Mouse (Mus musculus) forebrain, embryonic 14.5 days (tissue): ENCODE measurements around the gene Kcnq2. TPM values are rescaled to one million over a fixed set of nuclear protein-coding genes. Genes with fewer than 3 reads are reported as not detected.

Source experiments
- ATAC-seq: fragments of 200-750 bp; cut with Nextera tagmentation; 2 replicates; pipeline ENCODE4 v1.8.0; 2017; ENCODE audit warnings: mild to moderate bottlenecking, moderate library complexity
- DNase-seq: peaks from one replicate; pipeline ENCODE4 v3.0.0-alpha.2; 2015; ENCODE audit warnings: low spot score
- H3K27ac ChIP-seq: fragments of 300-500 bp; sonication (generic); 2 replicates; pipeline ENCODE4 v1.5.1; 2014; ENCODE audit warnings: low read depth, mild to moderate bottlenecking, control low read depth, low read length, moderate library complexity
- H3K27me3 ChIP-seq: fragments of 300-500 bp; sonication (generic); replicated peaks from 2 replicates; pipeline ENCODE4 v1.6.1; 2014; ENCODE audit warnings: low read length, control low read depth, mixed read lengths; ENCODE audit not compliant: control insufficient read depth, insufficient read depth
- H3K36me3 ChIP-seq: fragments of 300-500 bp; sonication (generic); 2 replicates; pipeline ENCODE4 v1.6.1; 2014; ENCODE audit warnings: low read length, control low read depth; ENCODE audit not compliant: control insufficient read depth, insufficient read depth
- H3K4me1 ChIP-seq: fragments of 300-500 bp; sonication (generic); 2 replicates; pipeline ENCODE4 v1.6.1; 2014; ENCODE audit warnings: antibody characterized with exemption, low read length, control low read depth; ENCODE audit not compliant: control insufficient read depth, insufficient read depth
- H3K4me2 ChIP-seq: fragments of 300-500 bp; sonication (generic); 2 replicates; pipeline ENCODE4 v1.6.1; 2014; ENCODE audit warnings: mild to moderate bottlenecking, control low read depth, low read length
- H3K4me3 ChIP-seq: fragments of 300-500 bp; sonication (generic); 2 replicates; pipeline ENCODE4 v1.5.1; 2014; ENCODE audit warnings: low read depth, low read length, control low read depth
- H3K9ac ChIP-seq: fragments of 300-500 bp; sonication (generic); 2 replicates; pipeline ENCODE4 v1.6.1; 2014; ENCODE audit warnings: mild to moderate bottlenecking, low read length, control low read depth, moderate library complexity
- H3K9me3 ChIP-seq: fragments of 300-500 bp; sonication (generic); replicated peaks from 2 replicates; pipeline ENCODE4 v1.6.1; 2016; ENCODE audit warnings: low read length, control low read depth, mixed read lengths; ENCODE audit not compliant: control insufficient read depth
- WGBS: fragments of 180-500 bp; shearing (Covaris S2); extraction: QIAGEN DNeasy Blood & Tissue Kit; methylation state at CpG from one replicate; pipeline ENCODE4 v1.1.7; 2014; 5-methylcytosine and 5-hydroxymethylcytosine counted together
- polyA plus RNA-seq: library from polyadenylated mRNA; unstranded; fragments of >200 nt; fragmentation: Nextera tagmentation; extraction: Ambion mirVana; gene quantifications from 2 replicates; pipeline ENCODE4 v1.2.1, GENCODE M21; 2014

Gene Kcnq2
- polyA plus RNA-seq, result 22.8 and 31.2 TPM in 2 replicates

- H3K4me3 ChIP-seq, result peak within 1 kb of the TSS; percentile 73
- ATAC-seq (peak; percentile 72), DNase-seq (peak; percentile 73)
- H3K4me1 ChIP-seq, result peaks cover 7% of the 10 kb centered on the region
- peak within 1 kb of the TSS; percentile 90 for H3K27ac ChIP-seq
- H3K36me3 ChIP-seq, result no peaks in the 10 kb centered on the region
- peak within 1 kb of the TSS; percentile 90 for H3K9ac ChIP-seq
- H3K27me3 ChIP-seq, result peaks cover 22% of the 10 kb centered on the region
- H3K4me2 ChIP-seq, result peak within 1 kb of the TSS; percentile 65
- no peaks in the 10 kb centered on the region for H3K9me3 ChIP-seq
- under 1% methylated on average over 74 of the region's 104 CpGs for WGBS
Measured at GRCm38 (mm10) chr2:181134591-181135445, at the start of gene Kcnq2. Gene Kcnq2, minus strand, starts transcription at chr2:181135300.

GRCm38 (mm10) chr2:181180898-181181297, 45.8 kb upstream of the Kcnq2 start:
- H3K9me3 ChIP-seq, result no peaks in the 10 kb centered on the region
- no peaks in the 10 kb centered on the region for H3K4me1 ChIP-seq
- H3K27me3 ChIP-seq, result no peaks in the 10 kb centered on the region
- WGBS, result 83% methylated on average over 6 of the region's 6 CpGs
- H3K27ac ChIP-seq, result no peak overlapping the region
- no peak overlapping the region for H3K4me3 ChIP-seq
- no peaks in the 10 kb centered on the region for H3K36me3 ChIP-seq
- H3K9ac ChIP-seq, result no peak overlapping the region
- DNase-seq (no peak), ATAC-seq (no peak)
- no peak overlapping the region for H3K4me2 ChIP-seq

GRCm38 (mm10) chr2:181178471-181178870, 43.4 kb upstream of the Kcnq2 start:
- ATAC-seq, result no peak
- Histone ChIP-seq H3K27ac (no peak overlapping the region), H3K36me3 (no peaks in the 10 kb centered on the region), H3K27me3 (no peaks in the 10 kb centered on the region), H3K4me1 (no peaks in the 10 kb centered on the region), H3K9ac (no peak overlapping the region), H3K9me3 (no peaks in the 10 kb centered on the region), H3K4me2 (no peak overlapping the region), H3K4me3 (no peak overlapping the region)
- DNase-seq, result no peak
- 87% methylated on average over 5 of the region's 5 CpGs for WGBS

- H3K9me3 ChIP-seq, result no peaks in the 10 kb centered on the region
- H3K27me3 ChIP-seq, result no peaks in the 10 kb centered on the region
- H3K4me2 ChIP-seq, result no peak overlapping the region
- no peaks in the 10 kb centered on the region for H3K36me3 ChIP-seq
- H3K9ac ChIP-seq, result no peak overlapping the region
- H3K27ac ChIP-seq, result no peak overlapping the region
- DNase-seq, result no peak
- H3K4me1 ChIP-seq, result no peaks in the 10 kb centered on the region
- ATAC-seq, result no peak
- no peak overlapping the region for H3K4me3 ChIP-seq
- 82% methylated on average over 3 of the region's 3 CpGs for WGBS
Measured at GRCm38 (mm10) chr2:181178015-181178414, 42.9 kb upstream of the Kcnq2 start.

GRCm38 (mm10) chr2:181174646-181175045, 39.5 kb upstream of the Kcnq2 start:
- ATAC-seq, result no peak
- H3K9ac ChIP-seq, result no peak overlapping the region
- no peak overlapping the region for H3K4me3 ChIP-seq
- no peak overlapping the region for H3K27ac ChIP-seq
- no peak overlapping the region for H3K4me2 ChIP-seq
- H3K27me3 ChIP-seq, result no peaks in the 10 kb centered on the region
- 90% methylated on average over 3 of the region's 3 CpGs for WGBS
- no peaks in the 10 kb centered on the region for H3K4me1 ChIP-seq
- no peak for DNase-seq
- no peaks in the 10 kb centered on the region for H3K9me3 ChIP-seq
- no peaks in the 10 kb centered on the region for H3K36me3 ChIP-seq

- no peaks in the 10 kb centered on the region for H3K9me3 ChIP-seq
- H3K4me1 ChIP-seq, result no peaks in the 10 kb centered on the region
- DNase-seq, result no peak
- H3K4me2 ChIP-seq, result no peak overlapping the region
- H3K36me3 ChIP-seq, result no peaks in the 10 kb centered on the region
- ATAC-seq, result no peak
- WGBS, result 81% methylated on average over 5 of the region's 5 CpGs
- no peak overlapping the region for H3K9ac ChIP-seq
- H3K27ac ChIP-seq, result no peak overlapping the region
- H3K4me3 ChIP-seq, result no peak overlapping the region
- H3K27me3 ChIP-seq, result no peaks in the 10 kb centered on the region
Measured at GRCm38 (mm10) chr2:181166469-181166868, 31.4 kb upstream of the Kcnq2 start.

- Histone ChIP-seq H3K9ac (no peak overlapping the region), H3K36me3 (no peaks in the 10 kb centered on the region), H3K4me3 (no peak overlapping the region), H3K27ac (no peak overlapping the region), H3K4me2 (no peak overlapping the region), H3K4me1 (peaks cover 13% of the 10 kb centered on the region), H3K9me3 (no peaks in the 10 kb centered on the region), H3K27me3 (0 out of 2 replicates have a peak, but pooled peaks cover 2% of the 10 kb centered on the region)
- WGBS, result 57% methylated on average over 4 of the region's 4 CpGs
- no peak for ATAC-seq
- no peak for DNase-seq
Measured at GRCm38 (mm10) chr2:181160821-181161220, 25.7 kb upstream of the Kcnq2 start.

GRCm38 (mm10) chr2:181159771-181160170, 24.7 kb upstream of the Kcnq2 start:
- H3K9ac ChIP-seq, result peak overlapping the region; percentile 36; the same call in 1 of the 2 replicates
- H3K4me1 ChIP-seq, result peaks cover 13% of the 10 kb centered on the region
- peak; percentile 90 for ATAC-seq
- H3K36me3 ChIP-seq, result no peaks in the 10 kb centered on the region
- H3K4me3 ChIP-seq, result no peak overlapping the region
- DNase-seq, result peak; percentile 87
- H3K4me2 ChIP-seq, result peak overlapping the region; percentile 22; the same call in 1 of the 2 replicates
- peak overlapping the region; percentile 78 for H3K27ac ChIP-seq
- no peaks in the 10 kb centered on the region for H3K9me3 ChIP-seq
- 0% methylated on average over 2 of the region's 2 CpGs for WGBS
- 0 out of 2 replicates have a peak, but pooled peaks cover 3% of the 10 kb centered on the region for H3K27me3 ChIP-seq

GRCm38 (mm10) chr2:181159091-181159514, 24.0 kb upstream of the Kcnq2 start:
- Histone ChIP-seq H3K4me2 (peak overlapping the region; percentile 22; the same call in 1 of the 2 replicates), H3K36me3 (no peaks in the 10 kb centered on the region), H3K27ac (peak overlapping the region; percentile 78; the same call in 1 of the 2 replicates), H3K9ac (peak overlapping the region; percentile 36; the same call in 1 of the 2 replicates), H3K4me1 (peaks cover 13% of the 10 kb centered on the region), H3K4me3 (no peak overlapping the region), H3K27me3 (0 out of 2 replicates have a peak, but pooled peaks cover 3% of the 10 kb centered on the region), H3K9me3 (no peaks in the 10 kb centered on the region)
- peak; percentile 44 for DNase-seq
- ATAC-seq, result no peak
- WGBS, result 51% methylated on average over 7 of the region's 7 CpGs
